10 mouse cellular contexts compared by ENCODE assay signal in the genomic region with DNA sequence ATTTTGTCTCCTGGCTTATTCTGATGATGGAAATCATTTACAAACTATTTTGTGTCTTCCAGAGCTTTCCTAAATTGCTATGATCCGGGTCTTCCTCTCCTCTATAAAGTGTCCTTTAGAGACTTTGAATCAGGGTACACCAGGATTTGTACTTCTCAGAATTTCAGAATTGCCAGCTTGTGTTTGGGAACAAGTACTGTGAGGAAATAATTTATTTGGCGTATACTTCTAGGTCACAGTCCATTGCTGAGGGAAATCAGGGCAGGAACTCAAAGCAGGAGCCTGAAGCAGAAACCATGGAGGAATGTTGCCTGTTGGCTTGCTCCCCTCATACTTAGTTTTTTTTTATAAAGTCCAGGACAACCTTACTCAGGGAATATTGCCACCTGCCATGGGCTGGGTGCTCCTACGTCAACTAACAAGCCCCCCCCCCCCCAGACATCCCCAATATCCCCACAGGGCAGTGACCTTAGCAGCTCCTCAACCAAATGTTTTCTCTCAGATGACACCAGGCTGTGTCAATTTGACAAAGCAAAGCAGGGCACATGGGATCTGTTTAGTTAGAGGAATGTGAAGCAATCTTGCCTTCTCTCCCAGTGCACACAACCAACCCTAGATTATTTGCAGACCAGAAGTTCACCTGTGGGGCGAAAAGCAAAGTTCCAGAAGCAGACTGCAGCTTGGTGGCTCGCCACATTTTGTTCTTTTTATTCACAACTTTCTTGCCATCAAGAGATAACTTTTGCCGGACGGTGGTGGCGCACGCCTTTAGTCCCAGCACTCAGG. TPM values are rescaled to one million over a fixed set of nuclear protein-coding genes. Genes with fewer than 3 reads are reported as not detected.
A peak's percentile ranks its signal among the peaks of the same experiment; 100 is the strongest.
DNase-seq lines count a peak whose midpoint lies in the region; ATAC-seq and TF ChIP-seq lines count a peak whose summit lies in the region.
"Had no signal": no experiment of that assay in that cellular context is flagged by ENCODE, and none has a peak within 500 bp of the region (broad histone marks: within the 10 kb centered on the region; RNA-seq: fewer than 3 reads in every experiment).

No protein-coding gene starts in this region.

- TF ChIP-seq CTCF in hindbrain, postnatal 0 days (IDR thresholded peaks at IDR 0.05; ENCODE audit: low read depth): no peak

- H3K9me3 ChIP-seq in embryonic facial prominence, embryonic 14.5 days (ENCODE audit: control insufficient read depth, low read length): no peaks in the 10 kb centered on the region
- no peaks in the 10 kb centered on the region for H3K9me3 ChIP-seq in hindbrain, postnatal 0 days (ENCODE audit: low read length)
- H3K9me3 ChIP-seq in midbrain, embryonic 15.5 days: no peaks in the 10 kb centered on the region
- H3K9me3 ChIP-seq: embryonic facial prominence, embryonic 15.5 days; intestine, embryonic 15.5 days had no signal

- no peaks in the 10 kb centered on the region; the same call in 1 of the 2 replicates for H3K36me3 ChIP-seq in embryonic facial prominence, embryonic 14.5 days (ENCODE audit: control insufficient read depth, insufficient read depth, low read length)
- no peaks in the 10 kb centered on the region for H3K36me3 ChIP-seq in hindbrain, postnatal 0 days (ENCODE audit: insufficient read depth, low read length)
- no peaks in the 10 kb centered on the region for H3K36me3 ChIP-seq in midbrain, embryonic 15.5 days (replicated peaks)
- H3K36me3 ChIP-seq: embryonic facial prominence, embryonic 15.5 days; intestine, embryonic 15.5 days had no signal

- DNase-seq in kidney, adult 9 months: peak; percentile 42
- no peak for DNase-seq in kidney, postnatal 4 days
- DNase-seq in embryonic facial prominence, embryonic 14.5 days (ENCODE audit: low spot score): no peak
- DNase-seq in hindbrain, postnatal 0 days (ENCODE audit: low spot score): no peak
- no peak for DNase-seq in urinary bladder, adult 2 months (ENCODE audit: low spot score)
- no peak for DNase-seq in urinary bladder, adult 18-20 months (ENCODE audit: low spot score in 2 of 2)

- no peak overlapping the region for H3K4me3 ChIP-seq in embryonic facial prominence, embryonic 14.5 days (ENCODE audit: low read depth, low read length)
- H3K4me3 ChIP-seq in hindbrain, postnatal 0 days (ENCODE audit: low read length): no peak overlapping the region
- peak overlapping the region; percentile 77; the same call in 1 of the 2 replicates for H3K4me3 ChIP-seq in midbrain, embryonic 15.5 days

- 90% methylated on average over 9 of the region's 9 CpGs for WGBS in embryonic facial prominence, embryonic 14.5 days
- 92% methylated on average over 9 of the region's 9 CpGs for WGBS in hindbrain, postnatal 0 days
- 93% methylated on average over 9 of the region's 9 CpGs for WGBS in midbrain, embryonic 15.5 days

- H3K27me3 ChIP-seq in embryonic facial prominence, embryonic 14.5 days (replicated peaks; ENCODE audit: control insufficient read depth, insufficient read depth, low read length): no peaks in the 10 kb centered on the region
- no peaks in the 10 kb centered on the region for H3K27me3 ChIP-seq in hindbrain, postnatal 0 days (ENCODE audit: insufficient read depth, low read length)
- no peaks in the 10 kb centered on the region for H3K27me3 ChIP-seq in midbrain, embryonic 15.5 days (replicated peaks)
- H3K27me3 ChIP-seq: CH12.LX; embryonic facial prominence, embryonic 15.5 days; intestine, embryonic 15.5 days had no signal

- H3K27ac ChIP-seq in embryonic facial prominence, embryonic 14.5 days (replicated peaks; ENCODE audit: low read depth, low read length): no peak overlapping the region
- no peak overlapping the region for H3K27ac ChIP-seq in hindbrain, postnatal 0 days
- 0 out of 2 replicates have a peak overlapping the region, but pooled peaks have one; percentile 100 for H3K27ac ChIP-seq in midbrain, embryonic 15.5 days

- no peak overlapping the region for H3K9ac ChIP-seq in embryonic facial prominence, embryonic 14.5 days (ENCODE audit: low read depth, low read length)
- no peak overlapping the region for H3K9ac ChIP-seq in hindbrain, postnatal 0 days (replicated peaks; ENCODE audit: low read length)
- H3K9ac ChIP-seq in midbrain, embryonic 15.5 days: no peak overlapping the region

- no peak for ATAC-seq in embryonic facial prominence, embryonic 14.5 days (ENCODE audit: low read depth)
- ATAC-seq in hindbrain, postnatal 0 days: no peak
- no peak for ATAC-seq in midbrain, embryonic 15.5 days (replicated peaks)
- ATAC-seq: intestine, embryonic 15.5 days had no signal

- peaks cover 12% of the 10 kb centered on the region for H3K4me1 ChIP-seq in embryonic facial prominence, embryonic 14.5 days (ENCODE audit: control insufficient read depth, insufficient read depth, low read length)
- H3K4me1 ChIP-seq in hindbrain, postnatal 0 days (ENCODE audit: insufficient read depth, low read length): peaks cover 6% of the 10 kb centered on the region; the same call in 1 of the 2 replicates
- peaks cover 25% of the 10 kb centered on the region for H3K4me1 ChIP-seq in midbrain, embryonic 15.5 days
- H3K4me1 ChIP-seq: intestine, embryonic 15.5 days had no signal

- H3K4me2 ChIP-seq in embryonic facial prominence, embryonic 14.5 days (ENCODE audit: low read depth, low read length): peak overlapping the region; percentile 68
- peak overlapping the region; percentile 76; the same call in 1 of the 2 replicates for H3K4me2 ChIP-seq in hindbrain, postnatal 0 days (ENCODE audit: low read depth, low read length)
- peak overlapping the region; percentile 87 for H3K4me2 ChIP-seq in midbrain, embryonic 15.5 days

RNA-seq across cellular contexts. Expression of a gene that starts 1.6 kb away (rescaled TPM):
- polyA plus RNA-seq in embryonic facial prominence, embryonic 14.5 days (2014; fragmentation: Nextera tagmentation; extraction: Ambion mirVana): 33.9 and 36.4 TPM in 2 replicates
- 28.9 and 30.4 TPM in 2 replicates for total RNA-seq in hindbrain, postnatal 0 days (2014; rRNA removed)
- 15.8 and 16.3 TPM in 2 replicates for polyA plus RNA-seq in hindbrain, postnatal 0 days (2015; fragmentation: Nextera tagmentation; extraction: Ambion mirVana)
- polyA plus RNA-seq in midbrain, embryonic 15.5 days (2015; fragmentation: Nextera tagmentation; extraction: Ambion mirVana): 28.0 and 28.8 TPM in 2 replicates
- polyA plus RNA-seq in urinary bladder, adult 2 months (2012; rRNA removed): 31.2 and 33.4 TPM in 2 replicates

RNA-seq across cellular contexts. Expression of a gene that starts 56.2 kb away (rescaled TPM):
- polyA plus RNA-seq in embryonic facial prominence, embryonic 14.5 days (2014; fragmentation: Nextera tagmentation; extraction: Ambion mirVana): 5.5 and 6.9 TPM in 2 replicates
- total RNA-seq in hindbrain, postnatal 0 days (2014; rRNA removed): 17.7 and 23.3 TPM in 2 replicates
- polyA plus RNA-seq in hindbrain, postnatal 0 days (2015; fragmentation: Nextera tagmentation; extraction: Ambion mirVana): 11.2 and 13.0 TPM in 2 replicates
- polyA plus RNA-seq in midbrain, embryonic 15.5 days (2015; fragmentation: Nextera tagmentation; extraction: Ambion mirVana): 14.6 and 15.8 TPM in 2 replicates
- polyA plus RNA-seq in urinary bladder, adult 2 months (2012; rRNA removed): 14.3 and 23.3 TPM in 2 replicates
